Mouse (Mus musculus) retina, postnatal 1 day (tissue): ENCODE measurements around the gene Fig4.

Experiments used
- DNase-seq: peaks from one replicate; pipeline ENCODE4 v3.0.0-alpha.2; 2012

The Fig4 gene

DNA sequence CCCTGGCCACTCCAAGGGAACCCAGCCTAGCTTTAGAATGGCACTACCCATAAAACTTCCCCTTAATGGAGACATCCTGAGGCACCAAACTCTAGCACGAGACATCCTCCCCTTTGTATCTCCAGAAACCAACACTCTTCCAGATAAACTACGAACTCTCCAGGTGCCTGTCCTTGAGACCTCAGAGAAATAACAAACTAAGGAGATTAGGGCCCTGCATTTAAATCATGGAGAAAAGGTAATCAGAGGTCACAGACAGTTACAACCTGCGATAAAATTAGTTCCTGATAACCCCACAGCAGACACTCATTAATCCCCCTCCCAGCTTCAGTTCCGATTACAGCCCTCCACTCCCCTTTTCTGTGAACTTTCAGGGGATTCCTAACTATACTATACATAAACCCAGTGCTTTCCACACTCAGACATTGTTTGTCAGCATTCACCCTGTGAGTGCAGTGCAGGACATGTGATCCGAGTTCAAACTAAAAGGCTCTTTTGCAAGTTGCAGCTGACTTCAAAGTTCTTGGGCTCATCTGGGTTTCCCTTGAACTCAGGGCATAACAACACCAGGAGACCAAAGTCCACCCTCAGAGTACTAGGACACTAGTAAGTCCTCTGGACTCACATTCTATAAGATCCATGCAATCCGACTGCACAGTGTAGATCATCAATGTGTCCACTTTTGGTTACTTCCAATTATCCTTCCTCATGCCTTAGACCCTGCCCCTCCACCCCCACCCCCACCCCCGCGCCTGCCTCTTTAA, 42.6 kb downstream of the Fig4 start:
- DNase-seq, result no peak

DNA sequence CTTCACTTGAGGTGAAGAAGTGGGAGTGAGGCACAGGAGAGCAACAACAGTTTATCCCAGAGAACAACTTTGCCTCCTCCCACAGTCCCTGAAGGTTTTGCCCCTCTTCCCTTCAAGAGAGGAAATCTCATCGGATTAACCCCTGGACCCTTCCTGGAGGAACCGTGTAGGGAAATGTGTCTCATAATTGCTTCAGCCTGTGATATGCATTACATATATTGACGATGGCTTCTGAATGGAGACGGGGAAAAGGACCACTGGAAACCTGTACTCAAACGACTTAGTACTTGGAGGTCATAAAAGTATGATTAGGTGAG, 52.4 kb downstream of the Fig4 start:
- DNase-seq, result no peak

DNA sequence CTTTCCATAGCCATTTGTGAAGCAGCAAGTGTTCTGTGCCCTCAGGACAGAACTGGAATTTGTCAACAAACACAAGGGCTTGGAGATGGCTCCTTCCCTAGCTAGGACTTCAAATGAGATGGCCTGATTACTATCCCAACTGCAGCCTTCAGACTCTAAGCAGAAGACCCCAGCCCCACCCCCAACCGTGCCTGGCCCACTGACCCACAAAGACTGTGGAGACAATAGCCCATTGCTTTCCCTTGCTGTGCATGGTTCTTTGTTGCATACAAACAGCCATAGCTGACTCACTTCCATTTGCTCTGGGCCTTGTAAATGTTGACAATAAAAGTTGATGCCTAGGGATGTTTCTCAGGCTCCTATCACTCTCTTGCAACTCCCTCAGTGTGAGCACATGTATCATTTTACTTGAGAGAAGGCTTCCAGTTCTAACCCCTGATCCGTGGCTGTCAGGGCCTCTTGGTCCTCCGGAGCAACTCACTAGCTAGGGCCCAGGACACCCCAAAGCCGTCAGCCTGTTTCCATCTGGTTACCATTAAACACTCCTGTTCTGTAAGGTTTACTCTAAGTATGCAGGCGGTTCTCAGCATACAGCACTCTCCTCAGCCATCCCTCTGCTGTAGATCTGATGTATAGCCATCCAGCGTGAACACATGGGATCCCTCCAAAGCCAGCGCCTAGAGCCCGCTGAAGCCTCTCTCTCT, 52.9 kb downstream of the Fig4 start:
- peak; percentile 62 for DNase-seq

DNA sequence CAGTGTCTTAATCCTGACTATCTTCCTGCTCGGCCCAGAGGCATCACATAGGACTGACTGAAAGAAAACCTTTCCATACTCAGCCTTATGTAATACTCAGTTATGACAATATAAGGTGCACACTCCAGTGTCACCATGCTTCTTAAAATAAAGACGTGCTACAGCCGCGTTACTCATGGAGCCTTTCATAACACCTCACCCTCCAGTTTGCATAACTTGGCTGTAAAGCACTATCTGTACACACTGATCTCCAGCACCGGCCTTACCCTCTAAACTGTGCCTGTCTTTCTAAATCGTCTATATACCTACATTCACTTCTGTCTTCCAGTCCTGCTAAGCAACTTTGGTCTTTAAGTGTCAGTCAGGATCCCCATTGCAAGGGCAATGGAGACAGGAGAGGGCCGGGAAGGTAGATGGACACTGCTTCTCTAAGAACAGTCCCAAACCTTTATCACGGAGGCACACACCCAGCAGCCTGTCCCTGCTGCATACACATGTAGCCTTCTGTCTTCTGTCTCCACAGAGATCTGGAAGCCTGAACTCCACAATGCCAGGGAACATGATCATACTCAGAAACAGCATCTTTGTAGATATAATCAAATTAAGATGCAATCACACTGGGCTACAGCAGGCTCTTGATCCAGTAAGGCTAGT, 53.9 kb downstream of the Fig4 start:
- no peak for DNase-seq

DNA sequence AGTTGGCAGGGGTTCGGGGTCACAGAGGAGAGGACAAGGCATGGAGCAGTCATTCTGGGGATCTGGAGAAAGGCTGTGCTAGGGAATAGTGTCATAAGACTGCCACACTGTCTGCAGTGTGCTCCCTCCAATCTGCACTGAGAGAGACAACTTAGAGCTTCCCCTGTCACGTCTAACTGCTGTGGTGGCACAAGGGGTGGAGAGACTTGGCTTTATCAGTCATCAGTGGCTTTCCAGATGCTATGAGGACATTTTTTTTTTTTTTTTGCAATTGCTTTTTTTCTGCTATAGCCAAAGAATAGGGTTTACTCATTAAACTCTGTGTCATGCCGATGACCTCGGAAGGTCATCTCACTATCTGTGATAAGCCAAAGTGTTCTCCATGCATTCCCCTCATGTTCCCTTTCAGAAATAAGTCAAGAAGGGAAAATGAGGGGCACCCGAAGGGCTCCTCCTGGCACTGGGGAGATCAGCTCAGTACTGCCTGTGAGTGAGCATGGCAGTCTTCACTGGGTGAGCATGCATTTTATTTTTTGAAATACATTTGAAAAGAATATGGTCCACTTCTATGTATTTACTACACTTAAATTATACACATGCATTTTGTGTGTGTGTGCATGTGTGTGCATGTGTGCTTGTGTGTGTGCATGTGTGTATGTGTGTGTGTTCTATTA, 55.1 kb downstream of the Fig4 start:
- no peak for DNase-seq

DNA sequence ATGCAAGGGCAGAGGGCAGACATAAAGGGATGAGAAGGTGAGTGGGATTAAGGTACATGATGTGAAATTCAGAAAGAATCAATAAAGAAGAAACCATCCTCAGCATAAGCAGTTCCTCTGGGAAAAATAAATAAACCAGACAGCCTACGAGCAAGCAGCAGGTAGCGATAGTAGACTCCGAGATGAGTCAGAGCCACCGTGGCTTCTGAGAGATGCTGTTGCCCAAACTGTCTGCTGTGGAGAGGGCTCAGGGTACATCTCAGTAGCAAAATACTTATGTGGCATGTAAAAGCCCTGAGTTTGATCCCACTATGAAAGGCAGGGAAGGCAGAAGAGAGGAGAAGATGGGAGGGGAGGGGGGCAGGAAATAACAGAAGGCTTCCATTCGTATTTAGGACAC, 56.9 kb downstream of the Fig4 start:
- no peak for DNase-seq

DNA sequence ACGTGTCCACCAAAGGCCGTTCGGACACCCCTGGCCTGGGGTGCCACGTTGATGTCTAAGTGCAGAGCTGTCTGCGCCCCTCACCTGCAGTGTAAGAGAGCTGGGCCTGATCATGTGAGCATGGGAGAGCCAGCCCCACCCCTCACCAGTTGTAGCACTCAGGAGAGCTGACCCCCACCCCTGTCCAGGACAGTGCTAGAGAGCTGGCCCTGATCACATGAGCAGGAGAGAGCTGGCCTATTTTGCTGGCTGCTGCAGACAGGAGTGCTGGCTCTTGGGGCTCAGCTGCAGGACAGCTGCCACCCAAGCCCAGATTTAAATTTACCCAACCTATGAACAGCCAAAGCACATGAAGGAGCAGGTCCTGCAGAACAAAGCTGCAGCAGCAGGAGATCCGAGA, 57.6 kb downstream of the Fig4 start:
- DNase-seq, result no peak

DNA sequence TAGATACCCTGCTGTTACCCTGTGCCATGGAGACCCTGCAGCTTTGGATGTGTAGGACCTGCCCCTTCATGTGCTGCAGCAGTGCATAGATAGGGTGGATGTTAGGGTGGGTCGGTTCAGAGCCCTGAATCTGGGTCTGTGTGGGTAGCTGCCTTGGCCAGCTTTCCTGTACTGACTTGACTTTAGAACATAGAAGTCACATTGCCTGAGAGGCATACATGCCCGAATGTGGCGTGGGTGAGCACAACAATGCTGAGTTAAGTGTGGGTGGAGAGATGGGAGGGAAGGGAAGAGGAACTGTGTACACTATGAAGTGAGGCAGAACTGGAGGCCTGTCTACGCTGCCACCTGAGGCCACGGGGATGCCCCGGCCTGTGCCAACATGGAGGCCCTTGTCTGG, 58.0 kb downstream of the Fig4 start:
- DNase-seq, result no peak

DNA sequence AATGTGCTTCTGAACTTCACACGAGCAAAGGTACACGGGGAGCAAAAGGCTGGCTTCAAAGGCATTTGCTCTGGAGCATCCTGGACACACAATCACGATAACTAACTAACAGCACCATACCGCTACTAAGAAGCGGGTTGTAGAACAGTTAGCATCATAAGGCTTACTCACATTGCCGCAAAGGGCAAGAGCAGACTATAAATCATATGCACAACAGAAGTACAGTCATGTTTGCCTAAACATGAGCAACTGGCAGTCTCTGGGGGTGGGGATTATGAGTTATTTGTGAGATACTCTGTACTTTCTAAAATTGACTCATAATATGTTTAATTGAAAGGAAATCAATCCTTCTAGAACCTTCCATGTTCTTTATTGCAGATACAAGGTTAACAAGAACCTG, 59.1 kb downstream of the Fig4 start:
- DNase-seq, result no peak

DNA sequence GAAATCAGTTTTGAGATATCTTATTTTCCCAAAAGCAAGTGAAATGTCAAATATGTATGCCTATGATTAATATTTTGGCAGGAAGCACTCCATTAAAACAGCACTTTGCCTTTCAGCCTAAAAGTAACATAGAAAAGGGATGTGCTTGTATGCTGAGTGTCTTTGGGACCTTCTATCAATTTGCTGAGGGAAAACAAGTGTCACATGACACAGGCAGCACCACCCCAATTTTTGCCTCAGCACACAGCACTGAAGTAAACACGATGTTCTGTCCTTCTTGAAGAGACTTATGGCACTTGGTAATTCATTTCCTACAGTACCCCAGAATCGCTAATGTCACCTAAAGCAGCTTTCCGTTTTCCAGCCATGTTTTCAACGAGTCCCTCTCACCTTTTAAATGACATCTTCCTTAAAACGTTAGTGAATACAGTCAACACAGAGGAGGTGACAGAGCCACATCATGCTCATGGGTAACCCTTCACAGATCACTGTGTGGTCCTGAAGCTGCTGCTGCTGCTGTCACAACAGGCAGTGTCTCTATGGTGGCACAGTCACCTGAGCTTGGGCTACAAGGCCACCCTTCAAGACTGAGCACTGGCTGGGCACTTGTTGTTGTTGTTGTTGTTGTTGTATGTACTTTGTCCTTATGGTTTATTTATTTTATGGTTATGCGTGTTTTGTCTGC, 61.4 kb downstream of the Fig4 start:
- no peak for DNase-seq

DNA sequence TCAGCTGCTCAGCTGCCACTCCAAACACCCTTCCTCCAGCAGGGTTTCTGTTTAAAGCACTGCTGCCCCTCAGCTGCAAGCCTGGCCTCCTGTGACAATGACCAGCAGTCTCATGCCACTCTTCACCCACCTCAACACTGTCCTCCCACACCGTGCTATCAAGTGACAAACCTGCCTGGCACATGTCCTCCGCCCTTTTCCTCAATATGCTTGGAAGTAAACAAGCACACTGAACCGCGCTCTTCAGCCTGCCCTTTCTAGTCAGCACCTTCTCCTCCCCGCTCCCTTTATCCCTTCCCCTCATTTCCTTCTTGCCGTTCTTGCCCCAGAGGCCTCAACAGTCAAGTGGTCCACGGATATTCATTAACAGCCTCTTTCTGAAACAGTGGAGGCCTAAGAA, 62.0 kb downstream of the Fig4 start:
- DNase-seq, result no peak

DNA sequence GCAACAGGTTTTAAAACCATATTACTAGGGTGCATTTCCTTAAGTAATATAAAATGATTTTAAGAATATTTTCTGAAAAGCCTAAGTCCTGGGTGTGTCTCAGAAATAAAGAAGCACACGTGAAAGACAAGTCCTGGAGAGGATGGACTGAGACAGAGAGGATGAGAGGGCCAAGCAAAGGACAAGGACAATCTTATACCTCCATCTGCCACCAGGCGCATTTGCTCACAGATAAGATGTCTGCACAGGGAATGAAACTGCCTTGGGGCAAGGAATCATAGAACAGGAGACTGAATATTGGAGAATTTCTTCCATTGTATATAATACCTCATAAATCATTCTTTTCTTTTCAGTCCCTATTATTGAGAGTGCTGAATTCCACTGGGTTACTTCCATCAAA, 67.0 kb downstream of the Fig4 start:
- no peak for DNase-seq

DNA sequence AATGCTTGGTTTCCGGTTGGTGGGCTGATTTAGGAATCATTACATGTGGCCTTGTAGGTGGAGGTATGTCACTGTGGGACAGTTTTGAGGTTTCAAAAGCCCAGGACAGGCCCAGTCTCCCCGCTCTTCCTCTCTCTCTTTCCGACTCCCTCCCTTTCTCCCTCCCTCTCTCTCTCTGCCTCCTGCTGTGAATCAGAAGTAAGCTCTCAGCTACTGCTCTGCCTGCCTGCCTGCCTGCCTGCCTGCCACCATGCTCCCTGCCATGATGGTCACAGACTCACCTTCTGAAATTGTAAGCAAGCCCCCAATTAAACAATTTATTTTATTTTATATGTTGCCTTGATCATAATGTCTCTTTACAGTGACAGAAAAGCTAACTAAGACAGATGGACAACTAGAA, 67.5 kb downstream of the Fig4 start:
- DNase-seq, result no peak

DNA sequence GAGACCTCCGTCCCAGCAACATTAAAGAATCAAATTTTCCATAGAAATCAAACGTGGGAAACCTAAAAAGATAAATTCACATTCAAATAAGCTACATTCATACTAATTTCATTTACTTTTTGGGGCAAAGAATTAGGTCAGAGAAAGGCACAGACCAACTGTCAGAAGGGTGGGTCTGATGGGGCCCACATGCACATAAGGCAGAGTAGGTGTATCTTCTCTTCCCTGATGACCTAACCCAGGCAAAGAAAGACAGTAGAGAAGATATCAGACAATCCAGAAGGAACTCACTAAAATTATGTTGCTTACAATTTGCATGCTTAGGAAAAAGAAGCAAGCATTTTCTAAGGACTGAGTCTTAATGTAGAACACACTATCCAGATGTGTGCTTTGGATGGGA, 67.9 kb downstream of the Fig4 start:
- no peak for DNase-seq

DNA sequence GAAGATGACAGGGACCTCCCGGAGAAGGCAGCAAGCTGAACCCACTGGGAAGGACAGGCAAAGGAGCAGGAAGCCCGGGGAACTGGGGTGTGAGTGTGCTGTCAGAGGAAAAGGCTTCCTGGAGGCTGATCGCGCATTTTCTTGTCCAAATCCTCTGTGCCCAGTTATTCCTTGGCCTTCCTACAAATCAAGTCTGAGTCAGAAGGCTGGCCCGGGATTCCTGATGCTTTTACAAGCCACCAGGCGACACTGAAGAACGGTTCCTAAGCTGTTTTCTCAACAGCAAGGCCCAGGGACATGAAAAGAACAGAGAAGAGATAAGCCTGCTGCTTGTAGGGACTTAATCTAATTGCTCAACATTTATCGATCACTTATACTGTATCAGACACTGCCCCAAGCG, 68.5 kb downstream of the Fig4 start:
- no peak for DNase-seq

DNA sequence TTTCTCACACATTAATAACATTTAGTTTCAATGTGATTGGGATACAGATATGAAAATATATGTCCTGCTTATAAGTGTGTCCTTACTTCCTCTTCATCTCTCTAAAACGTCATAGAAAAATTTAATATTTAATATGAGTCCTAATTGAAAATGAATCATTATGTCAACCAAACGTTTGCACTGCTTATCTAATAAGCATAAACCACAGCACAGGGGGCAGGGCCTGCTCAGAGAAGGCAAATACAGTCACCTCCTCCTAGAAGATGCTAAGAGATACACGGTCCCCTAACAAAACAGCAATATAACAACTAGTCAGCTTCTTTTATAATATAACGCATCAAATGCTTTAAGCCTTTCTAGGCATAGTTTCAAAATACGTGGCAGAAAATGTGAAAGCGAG, 69.9 kb downstream of the Fig4 start:
- DNase-seq, result no peak

DNA sequence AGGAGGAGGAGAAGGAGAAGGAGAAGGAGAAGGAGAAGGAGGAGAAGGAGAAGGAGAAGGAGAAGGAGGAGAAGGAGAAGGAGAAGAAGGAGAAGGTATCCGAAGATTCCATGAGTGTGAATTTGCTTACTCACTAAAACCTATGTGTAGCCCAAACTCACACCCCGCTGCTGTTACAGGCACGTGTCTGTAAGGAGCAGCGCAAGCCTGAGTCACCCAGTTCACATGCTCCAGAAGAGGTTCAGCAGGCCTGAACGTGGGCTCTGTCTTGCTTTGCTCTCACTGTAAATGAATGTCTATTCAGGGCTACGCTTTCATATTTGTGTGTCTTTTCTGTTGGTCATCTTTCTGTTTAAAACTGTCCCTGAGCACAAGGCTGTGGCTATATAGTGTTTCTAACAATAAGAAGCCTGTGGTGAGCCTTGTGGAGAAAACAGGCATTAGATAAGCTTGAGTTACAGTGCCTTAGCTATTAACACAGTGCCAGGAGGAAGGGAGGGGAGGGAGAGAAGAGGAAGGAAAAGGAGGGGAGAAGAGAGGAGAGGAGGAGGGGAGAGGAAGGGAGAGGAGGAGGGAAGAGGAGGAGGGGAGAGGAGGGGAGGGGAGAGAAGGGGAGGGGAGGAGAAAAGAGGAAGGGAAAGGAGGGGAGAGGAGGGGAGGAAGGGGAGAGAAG, 71.8 kb downstream of the Fig4 start:
- no peak for DNase-seq

DNA sequence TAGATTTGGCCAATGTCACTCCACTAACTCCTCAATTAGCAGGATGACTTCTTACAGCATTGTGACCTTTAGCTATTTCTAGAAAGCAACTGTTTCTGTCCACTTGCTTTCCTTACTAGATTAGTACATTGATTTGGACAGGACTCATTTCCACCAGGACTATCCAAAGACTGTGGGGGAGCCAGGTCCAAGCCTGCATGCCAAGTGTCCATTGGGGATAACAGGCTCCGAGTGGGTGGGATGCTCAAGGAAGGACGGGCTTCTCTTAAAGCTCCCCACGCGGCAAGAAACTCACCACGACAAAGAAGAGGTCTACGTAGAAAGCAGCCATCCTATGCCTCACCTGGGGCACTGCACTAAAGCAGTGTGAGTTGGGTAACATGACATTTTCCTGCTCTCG, 75.4 kb downstream of the Fig4 start:
- DNase-seq, result no peak

DNA sequence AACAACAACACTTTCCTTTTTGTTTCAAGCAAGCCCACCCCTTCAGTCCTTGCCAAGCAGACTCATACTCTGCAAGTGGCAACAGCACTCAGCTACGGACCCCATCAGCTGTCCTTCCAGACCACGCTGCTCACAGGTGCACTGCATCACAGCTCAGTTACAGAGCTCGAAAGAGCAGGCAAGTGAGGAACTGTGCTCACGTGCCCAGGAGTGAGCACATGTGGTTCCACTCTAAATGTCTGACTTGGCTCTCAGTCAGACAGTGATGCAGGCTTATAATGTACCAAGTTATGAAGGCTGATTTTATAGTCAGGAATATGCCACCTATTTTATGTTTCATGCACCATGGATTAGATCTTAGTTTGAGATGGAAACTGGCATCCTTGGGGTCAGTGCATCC, 79.6 kb downstream of the Fig4 start:
- no peak for DNase-seq

DNA sequence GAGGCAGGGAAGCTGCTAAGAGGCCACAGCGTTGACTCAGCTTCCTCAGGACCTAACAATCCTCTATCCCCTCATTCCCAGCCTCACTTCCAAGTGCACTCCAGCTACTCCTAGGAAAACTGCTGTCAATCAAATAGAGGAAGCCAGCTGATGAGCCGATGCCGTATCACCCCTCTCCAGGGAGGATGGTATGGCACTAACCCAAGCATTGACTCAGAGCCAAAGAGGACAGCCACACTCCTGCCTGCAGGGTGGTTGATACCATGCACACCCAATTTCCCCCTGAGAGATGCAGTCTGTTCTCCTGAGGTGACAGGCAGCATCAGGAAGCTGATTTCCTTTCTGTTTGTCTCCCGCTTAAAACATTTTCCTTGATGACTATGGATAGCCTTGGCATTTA, 81.9 kb downstream of the Fig4 start:
- DNase-seq, result no peak

DNA sequence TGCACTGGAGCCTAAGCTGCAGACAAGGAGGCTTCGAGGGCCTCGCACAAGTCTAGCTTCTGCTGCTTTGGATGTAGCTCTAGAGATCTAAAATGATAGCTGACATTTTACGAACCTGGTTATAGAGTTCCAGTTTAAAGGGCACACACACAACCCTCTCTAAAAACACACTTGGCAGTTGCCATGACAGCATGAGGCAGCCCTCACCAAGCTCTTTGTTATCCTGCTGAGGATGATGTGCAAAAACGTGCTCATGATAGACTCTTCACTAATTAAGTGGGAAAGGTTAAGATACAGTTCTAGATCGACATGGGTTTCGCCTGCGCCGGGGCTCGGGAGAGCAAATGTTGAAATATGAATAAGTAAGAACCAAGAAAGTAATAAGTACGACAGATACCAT, 84.2 kb downstream of the Fig4 start:
- no peak for DNase-seq

DNA sequence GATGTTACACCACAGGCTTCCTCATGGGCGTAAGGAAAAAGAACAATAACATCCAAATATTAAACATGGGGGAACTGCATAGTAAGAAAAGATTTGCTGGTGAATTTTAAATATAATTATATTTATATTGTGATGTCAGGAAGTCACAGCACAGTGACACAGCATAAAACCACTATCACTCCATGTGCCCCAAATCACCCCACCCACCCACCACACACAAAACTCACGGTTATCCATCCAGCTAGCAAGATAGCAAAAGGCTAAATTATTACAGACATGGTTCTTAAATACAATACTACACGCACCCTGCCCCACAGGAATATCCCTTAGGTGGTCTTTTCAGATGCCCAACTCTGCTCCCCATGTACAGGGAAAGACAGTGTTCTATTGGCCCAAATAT, 89.0 kb downstream of the Fig4 start:
- DNase-seq, result no peak

DNA sequence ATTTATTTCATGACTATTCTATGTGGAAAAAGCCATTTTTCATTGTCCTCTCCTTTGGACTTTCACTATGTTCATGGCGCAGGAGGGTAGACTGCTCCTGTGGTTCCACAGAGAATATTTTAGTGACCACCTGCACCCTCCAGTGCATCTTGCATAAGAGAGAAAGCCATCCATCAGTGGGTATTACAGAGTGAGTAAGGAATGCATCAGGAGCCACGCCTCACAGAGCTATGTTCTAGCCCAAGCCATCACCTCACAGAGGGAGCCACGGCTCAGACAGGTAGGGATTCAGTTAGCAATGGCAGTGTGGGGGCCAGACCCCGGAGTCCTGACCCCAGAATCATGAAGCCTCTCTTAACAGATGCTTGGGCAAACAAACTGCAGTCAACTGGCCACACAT, 93.5 kb downstream of the Fig4 start:
- no peak for DNase-seq
